In the genomic region with DNA sequence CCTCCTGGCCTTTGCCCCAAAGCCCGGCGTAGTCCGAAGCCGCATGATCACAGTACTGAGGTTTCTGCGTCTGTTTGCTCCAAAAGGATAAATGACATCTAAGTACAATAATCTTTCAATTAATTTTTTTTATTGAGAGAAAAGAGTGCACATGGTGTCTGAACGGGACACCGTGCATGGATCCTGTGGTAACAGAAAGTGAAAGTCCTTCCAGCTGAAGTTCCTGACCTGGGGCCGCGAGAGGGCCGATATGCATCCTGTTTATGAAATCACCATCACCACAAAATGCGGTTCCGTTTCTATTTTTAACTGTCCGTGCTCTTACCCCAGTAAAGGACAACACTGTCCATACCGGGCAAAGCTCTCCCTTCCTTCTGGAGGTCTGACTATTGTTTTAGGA, we compare ENCODE assay signal across 8 mouse cellular contexts.
DNase-seq lines count a peak whose midpoint lies in the region; ATAC-seq and TF ChIP-seq lines count a peak whose summit lies in the region.

No protein-coding gene starts in this region.

- H3K9ac ChIP-seq in kidney, embryonic 14.5 days (ENCODE audit: low read depth, low read length), result no peak overlapping the region
- H3K9ac ChIP-seq in liver, adult 2 months (ENCODE audit: low read depth, low read length), result no peak overlapping the region

- ATAC-seq in kidney, embryonic 14.5 days (ENCODE audit: low FRiP score, low TSS enrichment), result no peak

- no peaks in the 10 kb centered on the region for H3K4me1 ChIP-seq in kidney, embryonic 14.5 days (ENCODE audit: control insufficient read depth, insufficient read depth, low read length)
- no peaks in the 10 kb centered on the region for H3K4me1 ChIP-seq in liver, adult 2 months (ENCODE audit: control insufficient read depth, insufficient read depth, low read length)

- H3K9me3 ChIP-seq in kidney, embryonic 14.5 days (ENCODE audit: control insufficient read depth, low read length), result no peaks in the 10 kb centered on the region

- no peak overlapping the region for H3K27ac ChIP-seq in kidney, embryonic 14.5 days (ENCODE audit: low read depth, low read length)
- H3K27ac ChIP-seq in liver, adult 2 months (replicated peaks; ENCODE audit: insufficient read depth, low read depth, low read length), result peak overlapping the region; percentile 83

- no peak for TF ChIP-seq CTCF in liver, adult 2 months (IDR thresholded peaks at IDR 0.05; ENCODE audit: low read depth, low read length)

- no peaks in the 10 kb centered on the region for H3K27me3 ChIP-seq in kidney, embryonic 14.5 days (ENCODE audit: control insufficient read depth, insufficient read depth, low read length)
- H3K27me3 ChIP-seq in liver, adult 2 months (ENCODE audit: control insufficient read depth, insufficient read depth, low read length), result no peaks in the 10 kb centered on the region

- H3K79me2 ChIP-seq in liver, adult 2 months (ENCODE audit: control insufficient read depth, insufficient read depth, low read length), result no peaks in the 10 kb centered on the region

- DNase-seq in kidney, adult 11 months, result peak; percentile 36
- DNase-seq in heart, postnatal 36 days, result peak; percentile 43 to 66
- DNase-seq in liver, adult 2 months (ENCODE audit: extremely low read depth, low read depth, low spot score), result peak; percentile 41
- DNase-seq in skeletal muscle tissue, adult 2 months (ENCODE audit: low read depth, low spot score), result peak; percentile 56
- no peak for DNase-seq in ovary, postnatal 36 days (ENCODE audit: low spot score)
- DNase-seq in MN1 (ENCODE audit: low spot score), result no peak
- no peak for DNase-seq in ovary, postnatal 10 days (ENCODE audit: low spot score)

- 87% methylated on average over 14 of the region's 14 CpGs for WGBS in kidney, embryonic 14.5 days
- WGBS in liver, adult 2 months, result 67% methylated on average over 14 of the region's 14 CpGs

- no peak overlapping the region for H3K4me2 ChIP-seq in kidney, embryonic 14.5 days (replicated peaks; ENCODE audit: low read depth, low read length)

- no peak for TF ChIP-seq POLR2A in liver, adult 2 months (IDR thresholded peaks at IDR 0.05; ENCODE audit: extremely low read depth, insufficient read depth, low read length)

- H3K36me3 ChIP-seq in kidney, embryonic 14.5 days (ENCODE audit: control insufficient read depth, insufficient read depth, low read length), result no peaks in the 10 kb centered on the region
- no peaks in the 10 kb centered on the region for H3K36me3 ChIP-seq in liver, adult 2 months (ENCODE audit: control insufficient read depth, insufficient read depth, low read length)

- H3K4me3 ChIP-seq in kidney, embryonic 14.5 days (ENCODE audit: low read length), result no peak overlapping the region
- H3K4me3 ChIP-seq in liver, adult 2 months (ENCODE audit: insufficient read depth, low read depth, low read length), result peak overlapping the region; percentile 49

- intact Hi-C loops in heart, postnatal 36 days (cut with DNase I), result no loop called here

Comparison
In these comparisons a context has a peak if more than half of its experiments do, and no peak if none do; other contexts are left out.
1. DNase-seq: peak in kidney, adult 11 months (single experiment), heart, postnatal 36 days (2 of 2), liver, adult 2 months (single experiment) and skeletal muscle tissue, adult 2 months (single experiment); none in ovary, postnatal 36 days (single experiment), MN1 (single experiment) and ovary, postnatal 10 days (single experiment).